Mouse (Mus musculus): ENCODE measurements around the gene Pdzk1ip1. TPM values are rescaled to one million over a fixed set of nuclear protein-coding genes. Genes with fewer than 3 reads are reported as not detected.

Pdzk1ip1 gene
- total RNA-seq, 2 experiments from 2014 or later, result 0.58 to 0.59 TPM

GRCm38 (mm10) chr4:115096435-115097145 lies 8.1 kb downstream of the Pdzk1ip1 start:
- intact Hi-C loops (cut with DNase I), result loop anchor here (5.0 kb wide), 1 partner anchor 99 kb away; no protein-coding TSS in a partner anchor
- no peak for DNase-seq (ENCODE audit: extremely low spot score in 1 of 2, low spot score in 2 of 2)

- intact Hi-C loops (cut with DNase I), result loop anchor here (5.0 kb wide), 1 partner anchor 100 kb away; no protein-coding TSS in a partner anchor
- peak in 1 of 2 experiments; percentile 52 for DNase-seq (ENCODE audit: extremely low spot score in 1 of 2, low spot score in 2 of 2)
These were observed 8.6 kb downstream of the Pdzk1ip1 start for GRCm38 (mm10) chr4:115097146-115097496.

- DNase-seq (ENCODE audit: extremely low spot score in 1 of 2, low spot score in 2 of 2), result peak; percentile 66 to 69
- intact Hi-C loops (cut with DNase I), result loop anchor here (5.0 kb wide), 1 partner anchor 141 kb away; the partner anchor contains the start of gene Cyp4a29
These were observed 13.2 kb downstream of the Pdzk1ip1 start for GRCm38 (mm10) chr4:115101682-115102081.

- intact Hi-C loops (cut with DNase I), result loop anchor here (5.0 kb wide), 1 partner anchor 139 kb away; the partner anchor contains the start of gene Cyp4a29
- no peak for DNase-seq (ENCODE audit: extremely low spot score in 1 of 2, low spot score in 2 of 2)
These were observed 15.0 kb downstream of the Pdzk1ip1 start for GRCm38 (mm10) chr4:115103510-115103909.

- intact Hi-C loops (cut with DNase I), result no loop called here
- no peak for DNase-seq (ENCODE audit: extremely low spot score in 1 of 2, low spot score in 2 of 2)
These were observed 22.7 kb downstream of the Pdzk1ip1 start for GRCm38 (mm10) chr4:115111167-115111566.

- intact Hi-C loops (cut with DNase I), result no loop called here
- DNase-seq (ENCODE audit: extremely low spot score in 1 of 2, low spot score in 2 of 2), result no peak
These were observed 24.8 kb downstream of the Pdzk1ip1 start for GRCm38 (mm10) chr4:115113266-115113665.

- intact Hi-C loops (cut with DNase I), result no loop called here
These were observed 31.1 kb downstream of the Pdzk1ip1 start for GRCm38 (mm10) chr4:115119642-115120041.

GRCm38 (mm10) chr4:115121162-115121561 lies 32.7 kb downstream of the Pdzk1ip1 start:
- no peak for DNase-seq (ENCODE audit: extremely low spot score in 1 of 2, low spot score in 2 of 2)
- intact Hi-C loops (cut with DNase I), result no loop called here

More at GRCm38 (mm10) chr4:115119642-115120041, 31.1 kb downstream of the Pdzk1ip1 start:
- DNase-seq (ENCODE audit: extremely low spot score in 1 of 2, low spot score in 2 of 2), result no peak

GRCm38 (mm10) chr4:115121608-115122007 lies 33.1 kb downstream of the Pdzk1ip1 start:
- intact Hi-C loops (cut with DNase I), result no loop called here
- DNase-seq (ENCODE audit: extremely low spot score in 1 of 2, low spot score in 2 of 2), result no peak

GRCm38 (mm10) chr4:115123507-115123906 lies 35.0 kb downstream of the Pdzk1ip1 start:
- no peak for DNase-seq (ENCODE audit: extremely low spot score in 1 of 2, low spot score in 2 of 2)
- intact Hi-C loops (cut with DNase I), result no loop called here

- intact Hi-C loops (cut with DNase I), result no loop called here
- DNase-seq (ENCODE audit: extremely low spot score in 1 of 2, low spot score in 2 of 2), result no peak
These were observed 36.2 kb downstream of the Pdzk1ip1 start for GRCm38 (mm10) chr4:115124713-115125112.

- intact Hi-C loops (cut with DNase I), result no loop called here
These were observed 44.6 kb downstream of the Pdzk1ip1 start for GRCm38 (mm10) chr4:115133085-115133484.

GRCm38 (mm10) chr4:115133621-115134295 lies 45.2 kb downstream of the Pdzk1ip1 start, which contains the start of gene Cyp4x1:
TSS of gene Cyp4x1 (minus strand) at chr4:115134281.
- peak; percentile 76 to 87 for DNase-seq (ENCODE audit: extremely low spot score in 1 of 2, low spot score in 2 of 2)
- intact Hi-C loops (cut with DNase I), result no loop called here

More at GRCm38 (mm10) chr4:115133085-115133484, 44.6 kb downstream of the Pdzk1ip1 start:
- no peak for DNase-seq (ENCODE audit: extremely low spot score in 1 of 2, low spot score in 2 of 2)

- DNase-seq (ENCODE audit: extremely low spot score in 1 of 2, low spot score in 2 of 2), result peak in 1 of 2 experiments; percentile 29
- intact Hi-C loops (cut with DNase I), result no loop called here
These were observed 45.8 kb downstream of the Pdzk1ip1 start for GRCm38 (mm10) chr4:115134296-115134630.

Other genes with a start within 250 kb of the Pdzk1ip1 start
- gene Foxd2, start 179.8 kb upstream of the Pdzk1ip1 start, total RNA-seq (2021), result under 1 TPM; 0.30 to 0.39 TPM
- not detected for gene Foxe3, start 162.7 kb upstream of the Pdzk1ip1 start, total RNA-seq (2021)
- gene Cmpk1, start 101.5 kb upstream of the Pdzk1ip1 start, total RNA-seq (2021), result 100 to 1,000 TPM; 132 to 133 TPM
- 1 to 10 TPM; 1.1 TPM for gene Stil, start 88.5 kb upstream of the Pdzk1ip1 start, total RNA-seq (2021)
- 1 to 10 TPM; 2.0 to 2.6 TPM for gene Tal1, start 32.3 kb upstream of the Pdzk1ip1 start, total RNA-seq (2021)
- gene Cyp4x1, start 45.6 kb downstream of the Pdzk1ip1 start, total RNA-seq (2021), result 10 to 100 TPM; 18.9 to 20.1 TPM
- not detected for gene Cyp4a29, start 153.4 kb downstream of the Pdzk1ip1 start, total RNA-seq (2021)
- gene Cyp4a12a, start 210.3 kb downstream of the Pdzk1ip1 start, total RNA-seq (2021), result not detected

Data from left cerebral cortex, postnatal 10 days (tissue).